Mouse (Mus musculus) right cerebral cortex, postnatal 25 days (tissue): ENCODE data around the gene Ppp1r32.
A peak's percentile ranks its signal among the peaks of the same experiment; 100 is the strongest.

ENCODE experiments used
- DNase-seq: peaks from one replicate; pipeline ENCODE4 v3.0.0; 2022

Gene Ppp1r32

GRCm38 (mm10) chr19:10456752-10457483 lies 25.8 kb downstream of the Ppp1r32 start, which contains the start of gene Lrrc10b:
Gene Lrrc10b, minus strand, starts transcription at chr19:10457473.
- DNase-seq: peak; percentile 80

- DNase-seq: no peak
Observed at GRCm38 (mm10) chr19:10455437-10455806, 27.3 kb downstream of the Ppp1r32 start.

- DNase-seq: no peak
Observed at GRCm38 (mm10) chr19:10454718-10455436, 27.9 kb downstream of the Ppp1r32 start.

GRCm38 (mm10) chr19:10449708-10450107 lies 33.0 kb downstream of the Ppp1r32 start:
- peak; percentile 67 for DNase-seq

GRCm38 (mm10) chr19:10449190-10449589 lies 33.5 kb downstream of the Ppp1r32 start:
- no peak for DNase-seq

GRCm38 (mm10) chr19:10448275-10448674 lies 34.5 kb downstream of the Ppp1r32 start:
- no peak for DNase-seq

GRCm38 (mm10) chr19:10444685-10445369 lies 37.9 kb downstream of the Ppp1r32 start:
- no peak for DNase-seq

- DNase-seq: no peak
Observed at GRCm38 (mm10) chr19:10437521-10437920, 45.2 kb downstream of the Ppp1r32 start.

- DNase-seq: no peak
Observed at GRCm38 (mm10) chr19:10436726-10437125, 46.0 kb downstream of the Ppp1r32 start.

- peak; percentile 62 for DNase-seq
Observed at GRCm38 (mm10) chr19:10435908-10436307, 46.8 kb downstream of the Ppp1r32 start.

- DNase-seq: no peak
Observed at GRCm38 (mm10) chr19:10434927-10435326, 47.8 kb downstream of the Ppp1r32 start.

- DNase-seq: peak; percentile 68
Observed at GRCm38 (mm10) chr19:10433879-10434540, 48.7 kb downstream of the Ppp1r32 start.

GRCm38 (mm10) chr19:10433225-10433624 lies 49.5 kb downstream of the Ppp1r32 start:
- DNase-seq: no peak

- no peak for DNase-seq
Observed at GRCm38 (mm10) chr19:10431841-10432240, 50.9 kb downstream of the Ppp1r32 start.

GRCm38 (mm10) chr19:10431410-10431809 lies 51.3 kb downstream of the Ppp1r32 start:
- no peak for DNase-seq

GRCm38 (mm10) chr19:10429371-10429770 lies 53.4 kb downstream of the Ppp1r32 start:
- DNase-seq: no peak

- no peak for DNase-seq
Observed at GRCm38 (mm10) chr19:10427431-10427830, 55.3 kb downstream of the Ppp1r32 start.

- no peak for DNase-seq
Observed at GRCm38 (mm10) chr19:10426793-10427192, 55.9 kb downstream of the Ppp1r32 start.

GRCm38 (mm10) chr19:10426312-10426711 lies 56.4 kb downstream of the Ppp1r32 start:
- no peak for DNase-seq

GRCm38 (mm10) chr19:10425484-10426270 lies 57.1 kb downstream of the Ppp1r32 start:
- no peak for DNase-seq

GRCm38 (mm10) chr19:10424751-10425150 lies 58.0 kb downstream of the Ppp1r32 start:
- DNase-seq: no peak
